ENCODE assay signal across 8 mouse cellular contexts in genomic region chr13:97234785-97235417, GRCm38 (mm10). TPM values are rescaled to one million over a fixed set of nuclear protein-coding genes. Genes with fewer than 3 reads are reported as not detected.
DNase-seq lines count a peak whose midpoint lies in the region; ATAC-seq and TF ChIP-seq lines count a peak whose summit lies in the region.

No protein-coding gene starts in this region.

- H3K79me2 ChIP-seq in heart, adult 2 months (replicated peaks; ENCODE audit: control insufficient read depth, insufficient read depth, low read length), result no peaks in the 10 kb centered on the region

- DNase-seq in adrenal gland, postnatal 10 days, result peak; percentile 86
- peak; percentile 89 for DNase-seq in embryonic facial prominence, embryonic 10.5 days (ENCODE audit: low spot score)
- peak; percentile 80 to 87 for DNase-seq in heart, adult 2 months
- peak; percentile 84 for DNase-seq in kidney, adult 18-20 months
- DNase-seq in limb, embryonic 11.5 days (ENCODE audit: low spot score), result peak; percentile 94
- peak; percentile 60 for DNase-seq in skeletal muscle tissue, adult 2 months (ENCODE audit: low read depth, low spot score)
- peak; percentile 74 for DNase-seq in yolk sac, embryonic 10.5 days (ENCODE audit: low spot score)

- H3K4me1 ChIP-seq in embryonic facial prominence, embryonic 10.5 days, result peaks cover 31% of the 10 kb centered on the region
- peaks cover 3% of the 10 kb centered on the region for H3K4me1 ChIP-seq in heart, adult 2 months (ENCODE audit: control insufficient read depth, insufficient read depth, low read length)
- 0 out of 2 replicates have a peak, but pooled peaks cover 5% of the 10 kb centered on the region for H3K4me1 ChIP-seq in limb, embryonic 11.5 days (ENCODE audit: control insufficient read depth, insufficient read depth, low read length)
- peaks cover 36% of the 10 kb centered on the region for H3K4me1 ChIP-seq in midbrain, embryonic 13.5 days (replicated peaks)

- no peaks in the 10 kb centered on the region for H3K9me3 ChIP-seq in embryonic facial prominence, embryonic 10.5 days
- H3K9me3 ChIP-seq in limb, embryonic 11.5 days (ENCODE audit: control insufficient read depth, low read length), result no peaks in the 10 kb centered on the region
- no peaks in the 10 kb centered on the region; the same call in 1 of the 2 replicates for H3K9me3 ChIP-seq in midbrain, embryonic 13.5 days

- peak; percentile 76; the same call in 1 of the 2 replicates for TF ChIP-seq EP300 in heart, adult 2 months (IDR thresholded peaks at IDR 0.05; ENCODE audit: insufficient read depth, low read depth, low read length)

- intact Hi-C loops in heart, adult 2 months (cut with DNase I), result loop anchor here (1.0 to 10.0 kb wide), 5 partner anchors 352 to 790 kb away; no protein-coding TSS in a partner anchor

- no peak overlapping the region for H3K9ac ChIP-seq in heart, adult 2 months (ENCODE audit: low read depth, low read length)
- H3K9ac ChIP-seq in limb, embryonic 11.5 days (ENCODE audit: low read length), result peak overlapping the region; percentile 35; the same call in 1 of the 2 replicates
- H3K9ac ChIP-seq in midbrain, embryonic 13.5 days (replicated peaks), result peak overlapping the region; percentile 54; the same call in 1 of the 2 replicates

- peaks cover 22% of the 10 kb centered on the region; the same call in 1 of the 2 replicates for H3K27me3 ChIP-seq in embryonic facial prominence, embryonic 10.5 days (replicated peaks; ENCODE audit: low read depth, poor library complexity, severe bottlenecking)
- H3K27me3 ChIP-seq in heart, adult 2 months (ENCODE audit: control insufficient read depth, insufficient read depth, low read length), result no peaks in the 10 kb centered on the region
- no peaks in the 10 kb centered on the region for H3K27me3 ChIP-seq in limb, embryonic 11.5 days (ENCODE audit: control insufficient read depth, insufficient read depth, low read length)
- H3K27me3 ChIP-seq in midbrain, embryonic 13.5 days, result no peaks in the 10 kb centered on the region

- H3K4me3 ChIP-seq in embryonic facial prominence, embryonic 10.5 days, result peak overlapping the region; percentile 55
- no peak overlapping the region for H3K4me3 ChIP-seq in heart, adult 2 months
- peak overlapping the region; percentile 19; the same call in 1 of the 2 replicates for H3K4me3 ChIP-seq in limb, embryonic 11.5 days (ENCODE audit: low read depth, low read length)
- H3K4me3 ChIP-seq in midbrain, embryonic 13.5 days (replicated peaks), result peak overlapping the region; percentile 32

- peak overlapping the region; percentile 45 for H3K4me2 ChIP-seq in limb, embryonic 11.5 days (ENCODE audit: low read depth, severe bottlenecking)
- H3K4me2 ChIP-seq in midbrain, embryonic 13.5 days (replicated peaks), result peak overlapping the region; percentile 54

- H3K36me3 ChIP-seq in embryonic facial prominence, embryonic 10.5 days (replicated peaks), result no peaks in the 10 kb centered on the region
- H3K36me3 ChIP-seq in heart, adult 2 months (ENCODE audit: control insufficient read depth, insufficient read depth, low read length), result no peaks in the 10 kb centered on the region
- no peaks in the 10 kb centered on the region for H3K36me3 ChIP-seq in limb, embryonic 11.5 days (ENCODE audit: control insufficient read depth, insufficient read depth, low read length)
- H3K36me3 ChIP-seq in midbrain, embryonic 13.5 days, result no peaks in the 10 kb centered on the region

- H3K27ac ChIP-seq in embryonic facial prominence, embryonic 10.5 days (replicated peaks), result peak overlapping the region; percentile 71
- H3K27ac ChIP-seq in heart, adult 2 months, result no peak overlapping the region
- H3K27ac ChIP-seq in limb, embryonic 11.5 days (replicated peaks; ENCODE audit: low read depth, low read length), result no peak overlapping the region
- no peak overlapping the region for H3K27ac ChIP-seq in midbrain, embryonic 13.5 days

- TF ChIP-seq POLR2A in heart, adult 2 months (IDR thresholded peaks at IDR 0.05; ENCODE audit: insufficient read depth, low read depth, low read length), result no peak

- TF ChIP-seq CTCF in heart, adult 2 months (IDR thresholded peaks at IDR 0.05), result peak; percentile 93

- peak; percentile 58; the same call in 1 of the 2 replicates for ATAC-seq in limb, embryonic 11.5 days (ENCODE audit: insufficient number of reproducible peaks, low FRiP score, low TSS enrichment, low read depth)
- ATAC-seq in midbrain, embryonic 13.5 days, result peak; percentile 65; the same call in 1 of the 2 replicates

- 17% methylated on average over 17 of the region's 17 CpGs for WGBS in embryonic facial prominence, embryonic 10.5 days
- WGBS in heart, adult 2 months, result 21% methylated on average over 17 of the region's 17 CpGs
- 17% methylated on average over 17 of the region's 17 CpGs for WGBS in limb, embryonic 11.5 days
- WGBS in midbrain, embryonic 13.5 days, result 21% methylated on average over 17 of the region's 17 CpGs

RNA-seq across cellular contexts. Expression of gene Enc1, which starts 6.0 kb away (rescaled TPM):
- 10 to 100 TPM; 19.6 to 20.3 TPM for total RNA-seq in adrenal gland, postnatal 10 days (2021)
- polyA plus RNA-seq in embryonic facial prominence, embryonic 10.5 days (2016; fragmentation: Nextera tagmentation; extraction: Ambion mirVana), result 5.6 and 6.8 TPM in 2 replicates
- total RNA-seq in heart, adult 2 months (2021), result 1 to 10 TPM; 7.7 to 10.0 TPM
- polyA plus RNA-seq in heart, adult 2 months (2012; rRNA removed), result 5.2 and 6.3 TPM in 2 replicates
- polyA plus RNA-seq in limb, embryonic 11.5 days (2014; fragmentation: Nextera tagmentation; extraction: Ambion mirVana), result 6.7 and 7.3 TPM in 2 replicates
- 50.2 and 52.1 TPM in 2 replicates for polyA plus RNA-seq in midbrain, embryonic 13.5 days (2015; fragmentation: Nextera tagmentation; extraction: Ambion mirVana)

RNA-seq across cellular contexts. Expression of gene Hexb, which starts 36.7 kb away (rescaled TPM):
- 10 to 100 TPM; 26.7 to 29.8 TPM for total RNA-seq in adrenal gland, postnatal 10 days (2021)
- polyA plus RNA-seq in embryonic facial prominence, embryonic 10.5 days (2016; fragmentation: Nextera tagmentation; extraction: Ambion mirVana), result 14.1 and 18.4 TPM in 2 replicates
- 10 to 100 TPM; 21.2 to 21.7 TPM for total RNA-seq in heart, adult 2 months (2021)
- 21.3 and 26.5 TPM in 2 replicates for polyA plus RNA-seq in heart, adult 2 months (2012; rRNA removed)
- 20.8 and 22.2 TPM in 2 replicates for polyA plus RNA-seq in limb, embryonic 11.5 days (2014; fragmentation: Nextera tagmentation; extraction: Ambion mirVana)
- 26.1 and 26.4 TPM in 2 replicates for polyA plus RNA-seq in midbrain, embryonic 13.5 days (2015; fragmentation: Nextera tagmentation; extraction: Ambion mirVana)
